Mouse (Mus musculus) embryonic fibroblast, embryonic 13.5 days (primary cell): ENCODE measurements around the gene Hhipl1. TPM values are rescaled to one million over a fixed set of nuclear protein-coding genes. Genes with fewer than 3 reads are reported as not detected.

ENCODE experiments used
- H3K27ac ChIP-seq: 2 replicates; pipeline ENCODE4 v1.5.1; 2012; ENCODE audit warnings: low read length, control low read depth, inconsistent platforms; ENCODE audit not compliant: insufficient read depth
- H3K4me1 ChIP-seq: 2 replicates; pipeline ENCODE4 v1.6.1; 2011; ENCODE audit warnings: low read length; ENCODE audit not compliant: control insufficient read depth, insufficient read depth
- H3K4me3 ChIP-seq: 2 replicates; pipeline ENCODE4 v1.5.1; 2011; ENCODE audit warnings: mild to moderate bottlenecking, control low read depth, low read length; ENCODE audit not compliant: insufficient read depth
- CTCF ChIP-seq: IDR thresholded peaks from 2 replicates; pipeline ENCODE4 v1.5.1; 2011; ENCODE audit warnings: mild to moderate bottlenecking, control low read depth, low read length, moderate library complexity, borderline replicate concordance; ENCODE audit not compliant: insufficient read depth
- POLR2A ChIP-seq: IDR thresholded peaks from 2 replicates; pipeline ENCODE4 v1.6.1; 2011; ENCODE audit warnings: low read depth, mild to moderate bottlenecking, control low read depth, low read length, moderate library complexity
- polyA plus RNA-seq: library from polyadenylated mRNA; stranded (reverse); fragments of >200 nt; gene quantifications from 2 replicates; pipeline ENCODE4 v1.2.4, GENCODE M21; 2011; ENCODE audit warnings: low read depth; ENCODE audit not compliant: missing spikeins, insufficient read length

The Hhipl1 gene
- polyA plus RNA-seq, 1 experiment, result 5.0 TPM

GRCm38 (mm10) chr12:108311741-108312290, 5.7 kb downstream of the Hhipl1 start:
- TF ChIP-seq CTCF (no peak), POLR2A (no peak)
- Histone ChIP-seq H3K27ac (no peak overlapping the region), H3K4me1 (peaks cover 13% of the 10 kb centered on the region), H3K4me3 (no peak overlapping the region)

GRCm38 (mm10) chr12:108312432-108312851, 6.4 kb downstream of the Hhipl1 start:
- TF ChIP-seq POLR2A (no peak), CTCF (no peak)
- no peak overlapping the region for H3K4me3 ChIP-seq

GRCm38 (mm10) chr12:108313244-108313772, 7.2 kb downstream of the Hhipl1 start:
- TF ChIP-seq CTCF (no peak), POLR2A (no peak)
- H3K27ac ChIP-seq, result no peak overlapping the region
- H3K4me3 ChIP-seq, result no peak overlapping the region
- H3K4me1 ChIP-seq, result peaks cover 13% of the 10 kb centered on the region

More at GRCm38 (mm10) chr12:108312432-108312851, 6.4 kb downstream of the Hhipl1 start:
- H3K27ac ChIP-seq, result no peak overlapping the region
- H3K4me1 ChIP-seq, result peaks cover 13% of the 10 kb centered on the region

GRCm38 (mm10) chr12:108315818-108316217, 9.7 kb downstream of the Hhipl1 start:
- no peak overlapping the region for H3K27ac ChIP-seq
- H3K4me1 ChIP-seq, result no peaks in the 10 kb centered on the region
- TF ChIP-seq POLR2A (no peak), CTCF (no peak)
- no peak overlapping the region for H3K4me3 ChIP-seq

- H3K4me3 ChIP-seq, result no peak overlapping the region
- no peak for TF ChIP-seq POLR2A
Observed at GRCm38 (mm10) chr12:108316655-108317054, 10.6 kb downstream of the Hhipl1 start.

GRCm38 (mm10) chr12:108317201-108317738, 11.2 kb downstream of the Hhipl1 start:
- H3K27ac ChIP-seq, result no peak overlapping the region
- no peaks in the 10 kb centered on the region for H3K4me1 ChIP-seq
- H3K4me3 ChIP-seq, result no peak overlapping the region
- TF ChIP-seq CTCF, result no peak
- TF ChIP-seq POLR2A, result no peak

More at GRCm38 (mm10) chr12:108316655-108317054, 10.6 kb downstream of the Hhipl1 start:
- no peaks in the 10 kb centered on the region for H3K4me1 ChIP-seq
- H3K27ac ChIP-seq, result no peak overlapping the region

- Histone ChIP-seq H3K4me3 (no peak overlapping the region), H3K4me1 (no peaks in the 10 kb centered on the region), H3K27ac (no peak overlapping the region)
- no peak for TF ChIP-seq CTCF
- no peak for TF ChIP-seq POLR2A
Observed at GRCm38 (mm10) chr12:108317826-108318430, 11.9 kb downstream of the Hhipl1 start.

- H3K4me3 ChIP-seq, result no peak overlapping the region
- no peak for TF ChIP-seq POLR2A
- TF ChIP-seq CTCF, result no peak
- H3K4me1 ChIP-seq, result no peaks in the 10 kb centered on the region
- no peak overlapping the region for H3K27ac ChIP-seq
Observed at GRCm38 (mm10) chr12:108318499-108318898, 12.4 kb downstream of the Hhipl1 start.

GRCm38 (mm10) chr12:108320096-108320495, 14.0 kb downstream of the Hhipl1 start:
- Histone ChIP-seq H3K27ac (no peak overlapping the region), H3K4me3 (no peak overlapping the region), H3K4me1 (no peaks in the 10 kb centered on the region)
- TF ChIP-seq POLR2A (no peak), CTCF (no peak)

GRCm38 (mm10) chr12:108326401-108326800, 20.3 kb downstream of the Hhipl1 start:
- no peak overlapping the region for H3K27ac ChIP-seq
- TF ChIP-seq POLR2A (no peak), CTCF (no peak)
- H3K4me1 ChIP-seq, result no peaks in the 10 kb centered on the region
- H3K4me3 ChIP-seq, result no peak overlapping the region
